Mouse (Mus musculus): ENCODE results near the gene Oxnad1. TPM values are rescaled to one million over a fixed set of nuclear protein-coding genes. Genes with fewer than 3 reads are reported as not detected.
"Not testable (repeated sequence)": the region's sequence is repeated elsewhere in the genome, so short reads cannot be mapped to it uniquely, and the experiment has no call there.

The Oxnad1 gene
- polyA plus RNA-seq, 1 experiment from 2014 or later: 19.3 TPM

- H3K4me1 ChIP-seq (replicated peaks; ENCODE audit: control insufficient read depth, insufficient read depth, low read length): 0 out of 2 replicates have a peak, but pooled peaks cover 6% of the 10 kb centered on the region
- H3K9ac ChIP-seq (ENCODE audit: low read depth, low read length): peak within 1 kb of the TSS; percentile 57
- peak within 1 kb of the TSS; percentile 79 for H3K4me2 ChIP-seq (replicated peaks; ENCODE audit: low read depth)
- peak; percentile 77 for TF ChIP-seq CTCF (IDR thresholded peaks at IDR 0.05; ENCODE audit: low read depth)
- no peaks in the 10 kb centered on the region for H3K9me3 ChIP-seq (ENCODE audit: control insufficient read depth)
- H3K27me3 ChIP-seq (replicated peaks; ENCODE audit: control insufficient read depth, insufficient read depth, low read length): no peaks in the 10 kb centered on the region
- peak within 1 kb of the TSS; percentile 70 for H3K4me3 ChIP-seq (ENCODE audit: low read depth, low read length)
- under 1% methylated on average over 43 of the region's 43 CpGs for WGBS
- peaks cover 11% of the 10 kb centered on the region for H3K36me3 ChIP-seq (ENCODE audit: control insufficient read depth, insufficient read depth)
- peak; percentile 98 for ATAC-seq
- H3K27ac ChIP-seq (ENCODE audit: low read depth, low read length): peak within 1 kb of the TSS; percentile 91
Observed at GRCm38 (mm10) chr14:32085486-32086201, 470 bp downstream of the Oxnad1 start, which contains the start of gene Dph3. Gene Dph3 (minus strand): TSS chr14:32085729.

DNA sequence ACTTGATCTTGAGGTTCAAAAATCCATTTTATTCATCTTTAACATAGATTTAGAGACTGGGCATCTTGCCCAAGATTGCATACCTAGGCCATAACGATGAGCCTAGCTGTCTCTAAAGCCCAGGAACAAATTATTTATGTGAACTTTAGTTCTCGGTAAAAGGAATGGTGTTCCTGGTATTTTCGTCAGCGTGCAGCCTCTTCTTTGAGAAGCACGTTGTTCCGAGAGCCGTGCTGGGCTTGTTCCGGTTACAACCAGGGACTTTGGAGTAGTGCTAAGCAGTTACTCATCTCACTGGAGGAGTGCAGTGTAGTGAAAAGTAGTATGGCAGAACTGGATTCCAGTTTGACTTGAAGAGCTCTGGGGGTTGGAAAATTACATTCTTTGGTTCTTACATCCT is 1.1 kb downstream of the Oxnad1 start:
- WGBS: 3% methylated on average over 8 of the region's 8 CpGs
- no peak for ATAC-seq
- peak overlapping the region; percentile 91 for H3K27ac ChIP-seq (ENCODE audit: low read depth, low read length)

DNA sequence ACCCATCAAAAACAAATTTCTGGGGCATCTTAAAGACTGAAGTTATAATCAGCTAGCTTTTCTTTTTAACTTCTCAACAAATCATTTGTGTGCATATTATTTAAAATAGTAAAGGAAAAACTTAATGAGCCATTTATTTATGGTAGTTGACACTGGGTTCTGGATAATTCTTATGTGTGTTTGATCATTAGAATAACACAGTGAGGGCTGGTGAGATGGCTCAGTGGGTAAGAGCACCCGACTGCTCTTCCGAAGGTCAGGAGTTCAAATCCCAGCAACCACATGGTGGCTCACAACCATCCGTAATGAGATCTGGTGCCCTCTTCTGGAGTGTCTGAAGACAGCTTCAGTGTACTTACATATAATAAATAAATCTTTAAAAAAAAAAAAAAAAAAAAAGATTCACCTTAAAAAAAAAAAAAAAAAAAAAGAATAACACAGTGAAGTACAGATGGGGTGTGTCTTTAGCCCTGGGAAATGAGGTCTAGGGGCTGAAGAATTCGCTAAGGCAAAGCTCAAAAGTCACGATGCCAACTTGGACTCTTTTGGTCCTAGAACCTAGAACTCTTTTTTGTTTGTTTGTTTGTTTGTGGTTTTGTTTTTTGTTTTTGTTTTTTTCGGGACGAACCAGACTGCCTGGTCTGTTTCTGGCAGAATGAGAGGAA is 2.5 kb downstream of the Oxnad1 start:
- H3K36me3 ChIP-seq (ENCODE audit: control insufficient read depth, insufficient read depth); H3K27ac ChIP-seq (ENCODE audit: low read depth, low read length); H3K4me2 ChIP-seq (replicated peaks; ENCODE audit: low read depth); H3K9me3 ChIP-seq (ENCODE audit: control insufficient read depth); H3K4me3 ChIP-seq (ENCODE audit: low read depth, low read length); H3K27me3 ChIP-seq (replicated peaks; ENCODE audit: control insufficient read depth, insufficient read depth, low read length); H3K9ac ChIP-seq (ENCODE audit: low read depth, low read length); H3K4me1 ChIP-seq (replicated peaks; ENCODE audit: control insufficient read depth, insufficient read depth, low read length); ATAC-seq: not testable (repeated sequence)
- 88% methylated on average over 7 of the region's 7 CpGs for WGBS

More for the DNA sequence above, 1.1 kb downstream of the Oxnad1 start:
- Histone ChIP-seq H3K4me1 (replicated peaks; ENCODE audit: control insufficient read depth, insufficient read depth, low read length) (0 out of 2 replicates have a peak, but pooled peaks cover 6% of the 10 kb centered on the region), H3K9me3 (ENCODE audit: control insufficient read depth) (no peaks in the 10 kb centered on the region), H3K9ac (ENCODE audit: low read depth, low read length) (peak overlapping the region; percentile 57; the same call in 1 of the 2 replicates), H3K4me2 (replicated peaks; ENCODE audit: low read depth) (peak overlapping the region; percentile 79), H3K27me3 (replicated peaks; ENCODE audit: control insufficient read depth, insufficient read depth, low read length) (no peaks in the 10 kb centered on the region), H3K36me3 (ENCODE audit: control insufficient read depth, insufficient read depth) (peaks cover 11% of the 10 kb centered on the region), H3K4me3 (ENCODE audit: low read depth, low read length) (peak overlapping the region; percentile 70)
- no peak for TF ChIP-seq CTCF (IDR thresholded peaks at IDR 0.05; ENCODE audit: low read depth)

- TF ChIP-seq CTCF (IDR thresholded peaks at IDR 0.05; ENCODE audit: low read depth): no peak
- ATAC-seq: no peak
- H3K27me3 ChIP-seq (replicated peaks; ENCODE audit: control insufficient read depth, insufficient read depth, low read length): no peaks in the 10 kb centered on the region
- H3K36me3 ChIP-seq (ENCODE audit: control insufficient read depth, insufficient read depth): peaks cover 25% of the 10 kb centered on the region
- H3K9me3 ChIP-seq (ENCODE audit: control insufficient read depth): no peaks in the 10 kb centered on the region
- 54% methylated on average over 4 of the region's 4 CpGs for WGBS
- H3K4me2 ChIP-seq (replicated peaks; ENCODE audit: low read depth): no peak overlapping the region
- H3K4me1 ChIP-seq (replicated peaks; ENCODE audit: control insufficient read depth, insufficient read depth, low read length): 0 out of 2 replicates have a peak, but pooled peaks cover 3% of the 10 kb centered on the region
- H3K4me3 ChIP-seq (ENCODE audit: low read depth, low read length): no peak overlapping the region
- H3K27ac ChIP-seq (ENCODE audit: low read depth, low read length): no peak overlapping the region
- H3K9ac ChIP-seq (ENCODE audit: low read depth, low read length): no peak overlapping the region
Observed at GRCm38 (mm10) chr14:32091124-32091523, 6.0 kb downstream of the Oxnad1 start.

- H3K4me3 ChIP-seq (ENCODE audit: low read depth, low read length): no peak overlapping the region
- H3K27ac ChIP-seq (ENCODE audit: low read depth, low read length): no peak overlapping the region
- no peak overlapping the region for H3K4me2 ChIP-seq (replicated peaks; ENCODE audit: low read depth)
- peaks cover 30% of the 10 kb centered on the region for H3K36me3 ChIP-seq (ENCODE audit: control insufficient read depth, insufficient read depth)
- 0 out of 2 replicates have a peak, but pooled peaks cover 3% of the 10 kb centered on the region for H3K4me1 ChIP-seq (replicated peaks; ENCODE audit: control insufficient read depth, insufficient read depth, low read length)
- no peaks in the 10 kb centered on the region for H3K27me3 ChIP-seq (replicated peaks; ENCODE audit: control insufficient read depth, insufficient read depth, low read length)
- TF ChIP-seq CTCF (IDR thresholded peaks at IDR 0.05; ENCODE audit: low read depth): no peak
- no peak for ATAC-seq
- 85% methylated on average over 4 of the region's 4 CpGs for WGBS
- H3K9ac ChIP-seq (ENCODE audit: low read depth, low read length): no peak overlapping the region
- no peaks in the 10 kb centered on the region for H3K9me3 ChIP-seq (ENCODE audit: control insufficient read depth)
Observed at GRCm38 (mm10) chr14:32091704-32092103, 6.5 kb downstream of the Oxnad1 start.

- Histone ChIP-seq H3K4me2 (replicated peaks; ENCODE audit: low read depth) (no peak overlapping the region), H3K36me3 (ENCODE audit: control insufficient read depth, insufficient read depth) (peaks cover 43% of the 10 kb centered on the region), H3K27me3 (replicated peaks; ENCODE audit: control insufficient read depth, insufficient read depth, low read length) (no peaks in the 10 kb centered on the region), H3K9ac (ENCODE audit: low read depth, low read length) (no peak overlapping the region), H3K4me1 (replicated peaks; ENCODE audit: control insufficient read depth, insufficient read depth, low read length) (no peaks in the 10 kb centered on the region), H3K9me3 (ENCODE audit: control insufficient read depth) (no peaks in the 10 kb centered on the region), H3K27ac (ENCODE audit: low read depth, low read length) (no peak overlapping the region), H3K4me3 (ENCODE audit: low read depth, low read length) (no peak overlapping the region)
- no peak for TF ChIP-seq CTCF (IDR thresholded peaks at IDR 0.05; ENCODE audit: low read depth)
- ATAC-seq: peak; percentile 34; the same call in 1 of the 2 replicates
- WGBS: 44% methylated on average over 1 of the region's 1 CpGs
Observed at GRCm38 (mm10) chr14:32093018-32093417, 7.8 kb downstream of the Oxnad1 start.
